Mouse (Mus musculus) right cerebral cortex, postnatal 25 days (tissue): Measurements from ENCODE around the gene Uqcc2.

Experiments
- DNase-seq: peaks from one replicate; pipeline ENCODE4 v3.0.0; 2022

Uqcc2 gene

DNA sequence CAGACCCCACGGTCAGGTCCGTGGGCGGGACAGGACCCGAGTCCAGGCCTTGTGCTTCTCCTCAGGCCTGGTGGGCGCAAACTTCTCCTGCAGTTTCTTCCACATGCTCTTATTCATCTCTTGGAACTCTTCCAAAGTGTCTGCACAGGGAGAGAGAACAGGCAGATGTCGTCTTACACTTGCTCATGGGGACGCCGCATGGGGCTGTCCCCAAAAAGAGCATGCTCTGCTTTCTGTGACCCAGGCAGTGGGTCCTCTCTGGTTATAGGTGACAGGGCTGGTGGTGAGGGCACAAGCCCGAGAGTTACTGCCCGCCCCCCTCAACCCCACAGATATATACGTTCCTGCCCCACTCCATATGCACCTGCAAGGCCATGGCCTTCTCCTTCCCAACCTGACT, 11.0 kb downstream of the Uqcc2 start:
- DNase-seq: no peak

DNA sequence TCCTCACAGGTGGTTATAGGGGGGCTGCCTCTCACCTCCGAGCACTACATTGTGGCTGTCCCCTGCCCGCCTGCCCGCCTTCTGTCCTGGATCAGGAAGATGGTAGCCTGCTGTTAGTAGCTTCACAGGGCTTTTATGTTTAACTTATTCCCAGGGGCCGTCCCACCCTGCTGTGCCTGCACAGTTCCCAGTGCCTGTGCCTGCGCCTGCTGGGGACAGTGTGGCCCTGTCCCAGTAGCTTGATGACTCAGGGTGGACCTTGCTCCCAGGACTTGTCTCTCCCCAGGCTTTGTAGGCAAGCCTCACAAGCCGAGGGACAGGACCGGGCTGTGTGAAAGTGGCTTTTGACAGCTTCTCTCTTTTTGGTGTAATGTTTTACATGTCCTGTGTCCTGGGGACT, 11.9 kb downstream of the Uqcc2 start:
- no peak for DNase-seq

DNA sequence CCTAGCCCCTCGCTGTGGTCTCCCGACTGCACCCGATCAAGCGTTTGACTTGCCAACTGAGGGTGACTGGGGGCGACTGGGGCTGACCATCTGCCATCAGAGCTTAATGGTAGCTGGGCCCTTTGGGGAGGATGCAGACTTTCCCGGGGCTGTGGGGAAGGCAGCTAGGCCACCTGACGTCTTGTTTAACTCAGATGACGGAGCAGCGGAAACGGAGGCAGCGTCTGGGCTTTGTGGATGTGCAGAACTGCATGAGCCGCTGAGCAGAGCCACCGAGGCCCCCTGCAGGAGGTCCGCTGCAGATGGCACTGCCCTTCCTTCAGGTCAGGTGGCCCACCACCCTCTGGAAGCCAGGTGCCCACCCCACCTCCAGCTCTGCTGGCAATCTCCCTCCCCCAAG, 12.4 kb downstream of the Uqcc2 start:
- DNase-seq: no peak

DNA sequence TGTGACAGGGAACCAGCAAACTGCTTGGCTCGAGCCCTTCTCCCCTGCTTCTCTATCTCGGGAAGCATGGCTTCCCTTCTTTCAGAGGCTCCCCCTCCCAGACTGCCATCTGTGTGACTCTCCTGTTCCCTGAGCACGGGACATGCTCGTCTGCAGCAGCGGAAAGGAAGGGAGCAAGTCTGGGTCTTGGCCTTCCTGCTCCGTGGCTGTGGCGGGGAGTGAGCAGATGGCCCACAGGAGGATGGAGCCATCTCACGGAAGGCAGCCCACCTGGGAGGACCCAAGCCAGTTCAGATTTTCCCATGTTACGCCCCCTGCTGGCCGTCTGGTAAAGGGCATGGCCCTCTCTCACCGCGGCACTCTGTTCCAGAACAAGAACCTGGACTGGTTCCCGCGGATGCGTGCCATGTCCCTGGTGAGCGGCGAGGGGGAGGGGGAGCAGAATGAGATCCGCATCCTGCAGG, 13.1 kb downstream of the Uqcc2 start:
- DNase-seq: peak; percentile 62

DNA sequence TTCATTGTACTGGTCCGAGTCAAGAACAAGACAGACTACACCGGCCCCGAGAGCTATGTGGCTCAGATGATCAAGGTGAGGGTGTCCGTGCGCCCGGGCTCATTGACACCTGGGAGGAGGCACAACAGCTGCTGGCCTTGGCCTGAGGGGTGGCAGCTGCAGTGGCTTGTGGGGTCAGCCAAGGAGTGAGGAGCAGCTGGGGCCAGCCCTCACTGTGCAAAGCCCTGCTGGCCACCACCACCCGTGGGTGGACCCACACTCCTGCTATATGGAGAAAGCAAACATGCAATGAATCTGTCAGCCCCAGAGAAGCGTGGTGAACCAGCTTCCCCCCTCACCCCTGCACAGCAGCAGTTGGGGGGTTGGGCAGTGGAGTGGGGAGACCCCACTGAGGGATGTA, 13.8 kb downstream of the Uqcc2 start:
- DNase-seq: no peak

DNA sequence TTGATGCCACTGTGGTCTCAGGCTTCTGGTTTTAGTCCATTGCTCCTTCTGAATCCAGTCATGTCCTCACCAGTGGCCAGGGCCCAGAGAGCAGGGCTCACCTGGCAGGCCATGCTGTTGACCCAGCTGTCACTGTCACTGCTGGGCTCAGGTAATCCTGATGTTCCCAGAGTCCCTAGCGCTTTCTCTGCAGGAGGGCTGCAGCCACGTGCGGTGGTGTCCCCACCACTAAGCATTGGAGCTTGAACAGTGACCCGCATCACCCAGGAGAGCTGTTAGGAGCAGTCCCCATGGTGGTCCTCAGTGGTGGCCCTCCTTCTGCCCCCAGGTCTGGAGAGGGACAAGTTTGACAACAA, 14.2 kb downstream of the Uqcc2 start:
- DNase-seq: no peak

DNA sequence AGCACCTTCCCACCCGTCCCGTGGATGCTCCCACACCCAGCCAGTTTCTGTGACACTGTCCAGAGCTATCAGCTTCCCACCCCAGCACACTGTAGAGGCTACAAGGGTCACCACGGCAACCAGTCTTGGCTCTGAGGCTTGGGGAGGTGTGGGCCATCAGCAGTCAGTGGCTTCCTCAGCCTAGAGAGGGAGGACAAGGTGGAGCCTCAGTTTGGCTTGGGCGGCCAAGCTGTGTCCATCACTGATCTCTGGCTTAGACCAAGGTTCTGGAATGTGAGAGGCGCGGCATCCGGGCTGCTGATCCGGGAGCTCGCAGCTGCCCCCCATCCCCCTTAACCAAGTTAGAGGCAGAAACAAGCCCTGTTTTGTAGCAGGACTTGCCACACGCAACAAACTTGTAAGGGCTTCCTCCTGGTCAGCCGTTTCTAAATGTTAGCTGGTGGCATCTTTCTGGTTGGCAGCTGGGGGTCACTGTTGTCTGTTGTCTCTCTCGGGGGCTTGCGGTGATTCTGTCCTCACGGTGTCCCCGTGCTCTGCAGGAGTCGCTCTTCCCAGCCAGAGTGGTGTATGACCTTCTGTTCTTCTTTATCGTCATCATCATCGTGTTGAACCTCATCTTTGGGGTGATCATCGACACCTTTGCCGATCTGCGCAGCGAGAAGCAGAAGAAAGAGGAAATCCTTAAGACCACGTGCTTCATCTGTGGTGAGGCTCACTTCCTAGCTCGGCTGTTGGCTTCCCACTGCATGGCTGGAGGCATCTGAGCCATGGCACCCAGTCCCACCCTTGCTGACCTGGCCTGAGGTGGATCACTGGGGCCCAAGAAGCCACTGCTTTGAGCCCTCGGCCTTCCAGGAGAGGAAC, 14.8 kb downstream of the Uqcc2 start:
- DNase-seq: no peak

DNA sequence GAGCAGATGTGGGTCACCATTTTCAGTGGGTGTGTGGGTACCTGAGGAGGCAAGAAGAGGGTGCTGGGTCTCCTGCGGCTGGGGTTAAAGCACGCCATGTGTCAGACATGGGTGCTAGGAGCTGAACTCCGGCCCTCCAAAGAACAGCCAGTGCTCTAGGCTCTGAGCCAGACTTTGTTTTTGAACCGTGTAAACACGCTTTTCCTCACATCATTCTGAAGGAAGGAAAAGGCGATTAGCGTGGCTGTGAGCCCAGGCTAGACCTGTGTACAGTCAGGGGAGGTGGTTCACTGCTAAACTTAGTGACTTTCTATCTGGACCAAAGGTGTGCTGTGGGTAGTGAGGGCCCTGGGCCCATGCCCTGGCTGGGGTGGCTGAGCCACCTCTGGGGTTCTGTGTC, 23.6 kb downstream of the Uqcc2 start:
- DNase-seq: no peak

DNA sequence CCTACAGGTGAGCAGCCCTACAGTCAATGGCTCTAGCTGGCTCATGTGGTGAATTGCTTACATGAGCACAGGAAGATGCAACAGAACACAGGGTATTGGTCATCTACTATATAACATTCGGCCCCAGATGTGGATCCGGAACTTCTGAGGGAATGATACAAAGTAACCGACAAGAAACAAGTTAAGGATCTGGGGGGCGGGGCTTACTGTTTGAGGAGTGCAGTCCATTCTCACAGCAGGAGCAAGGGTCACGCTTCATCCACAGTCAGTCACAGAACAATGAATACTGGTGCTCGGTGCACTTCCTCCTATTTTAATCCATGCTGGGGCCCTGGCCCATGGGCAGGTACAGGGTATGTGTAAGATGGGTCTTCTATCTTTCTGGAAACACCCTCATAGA, 25.8 kb downstream of the Uqcc2 start:
- DNase-seq: no peak

DNA sequence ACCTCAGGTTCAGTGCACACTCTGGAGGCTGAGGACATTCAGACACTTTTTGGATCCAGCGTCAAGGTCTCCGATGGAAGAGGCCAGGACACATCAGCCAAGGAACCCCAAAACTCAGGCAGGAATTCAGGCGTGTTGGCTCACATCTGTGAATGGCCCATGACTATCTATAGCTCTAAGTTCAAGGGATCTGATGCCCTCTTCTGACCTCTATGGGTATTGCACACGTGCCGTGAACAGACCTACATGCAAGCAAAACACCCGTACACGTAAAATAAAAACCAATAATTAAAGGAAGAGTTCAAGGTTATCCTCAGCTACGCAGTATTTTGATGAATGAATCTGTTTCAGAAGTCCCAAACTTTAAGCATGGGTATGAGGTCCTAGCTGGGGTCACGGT, 27.0 kb downstream of the Uqcc2 start:
- DNase-seq: no peak

DNA sequence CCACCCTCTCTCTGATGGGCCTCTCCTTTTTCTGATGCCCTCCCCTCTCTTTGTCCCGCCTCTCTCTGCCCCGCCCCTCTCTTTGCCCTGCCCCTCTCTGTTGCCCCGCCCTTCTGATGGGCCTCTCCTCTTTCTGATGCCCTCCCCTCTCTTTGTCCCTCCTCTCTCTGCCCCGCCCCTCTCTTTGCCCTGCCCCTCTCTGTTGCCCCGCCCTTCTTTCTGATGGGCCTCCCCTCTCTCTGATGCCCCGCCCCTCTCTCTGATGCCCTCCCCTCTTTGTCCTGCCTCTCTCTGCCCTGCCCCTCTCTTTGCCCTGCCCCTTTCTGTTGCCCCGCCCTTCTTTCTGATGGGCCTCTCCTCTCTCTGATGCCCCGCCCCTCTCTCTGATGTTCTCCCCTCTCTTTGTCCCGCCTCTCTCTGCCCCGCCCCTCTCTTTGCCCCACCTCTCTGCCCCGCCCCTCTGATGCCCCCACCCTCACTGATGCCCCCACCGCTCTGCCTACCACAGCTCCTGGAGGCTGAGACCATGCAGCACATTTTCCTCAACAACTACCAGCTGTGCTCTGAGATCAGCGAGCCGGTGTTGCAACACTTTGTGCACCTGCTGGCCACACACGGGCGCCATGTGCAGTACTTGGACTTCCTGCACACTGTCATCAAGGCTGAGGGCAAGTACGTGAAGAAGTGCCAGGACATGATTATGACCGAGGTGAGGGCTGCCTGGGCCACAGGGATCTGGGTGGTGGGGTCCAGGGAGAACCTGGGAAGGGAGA, 27.8 kb downstream of the Uqcc2 start:
- no peak for DNase-seq

DNA sequence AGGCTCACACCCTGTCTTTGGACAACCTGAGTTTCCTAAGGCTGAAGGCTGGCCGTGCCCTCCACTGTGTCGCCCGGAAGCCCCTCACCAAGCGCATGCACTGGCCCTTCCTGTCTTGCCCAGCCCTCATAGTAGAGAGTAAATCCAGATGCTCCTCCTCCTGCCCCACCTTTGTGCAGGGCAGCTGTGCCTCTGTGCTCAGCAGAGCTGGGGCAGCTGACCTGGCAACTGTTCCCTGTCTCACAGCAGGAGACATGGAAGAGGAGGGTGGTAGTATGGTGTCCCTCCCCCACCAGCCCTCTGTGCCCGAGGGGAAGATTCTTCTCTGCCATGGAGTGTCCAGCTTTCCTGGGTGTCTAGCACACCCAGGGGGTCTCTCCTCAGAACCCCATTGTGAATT, 32.0 kb downstream of the Uqcc2 start:
- DNase-seq: no peak

DNA sequence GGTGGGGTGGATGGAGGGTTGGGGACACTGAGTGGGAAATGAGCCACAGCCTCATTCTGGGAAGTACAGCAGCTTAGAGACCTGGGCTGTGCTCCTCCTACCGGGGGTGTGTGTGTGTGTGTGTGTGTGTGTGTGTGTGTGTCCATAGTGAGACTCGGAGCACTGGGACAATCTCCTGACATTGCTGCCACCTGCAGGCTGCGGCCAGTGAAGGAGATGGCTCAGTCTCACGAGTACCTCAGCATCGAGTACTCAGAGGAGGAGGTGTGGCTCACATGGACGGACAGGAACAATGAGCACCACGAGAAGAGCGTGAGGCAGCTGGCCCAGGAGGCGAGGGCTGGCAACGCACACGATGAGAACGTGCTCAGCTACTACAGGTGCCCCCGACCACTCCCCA, 38.0 kb downstream of the Uqcc2 start:
- DNase-seq: peak; percentile 22

DNA sequence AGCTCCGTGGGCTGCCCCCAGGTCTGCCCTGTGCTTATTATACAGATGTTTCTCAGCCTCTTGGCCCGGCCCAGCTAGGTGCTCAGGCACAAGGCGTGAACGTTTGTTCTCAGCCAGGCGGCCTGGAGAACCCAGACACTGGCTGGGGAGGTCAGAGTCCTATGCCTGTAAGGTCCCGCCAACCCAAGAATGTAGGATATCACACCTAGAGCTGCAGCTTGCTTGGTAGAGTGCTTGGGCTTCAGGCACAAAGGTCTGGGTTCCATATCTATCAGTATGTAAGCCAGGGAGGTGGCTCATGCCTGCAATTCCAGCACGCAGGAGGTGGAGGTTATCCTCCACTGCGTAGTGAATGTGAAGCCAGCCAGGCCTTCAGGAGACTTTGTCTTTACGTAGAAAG, 43.6 kb downstream of the Uqcc2 start:
- DNase-seq: no peak

DNA sequence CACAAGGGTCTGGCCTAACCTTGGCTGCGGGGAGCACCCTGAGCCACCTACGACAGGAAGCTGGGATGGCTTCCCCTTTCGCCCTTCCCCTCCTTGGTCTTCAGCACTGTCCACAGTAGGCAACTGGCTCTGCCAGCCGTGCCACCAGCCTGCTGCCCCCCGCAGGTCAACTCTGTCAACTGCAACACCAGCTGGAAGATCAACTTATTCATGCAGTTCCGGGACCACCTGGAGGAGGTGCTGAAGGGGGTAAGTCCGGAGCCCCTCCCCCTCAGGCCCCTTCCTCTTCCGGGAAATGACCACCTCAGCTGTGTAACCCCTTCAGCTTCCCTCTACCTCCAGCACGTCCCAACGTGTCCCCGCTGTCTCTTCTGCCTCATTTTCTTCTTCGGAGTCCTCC, 46.3 kb downstream of the Uqcc2 start:
- no peak for DNase-seq

DNA sequence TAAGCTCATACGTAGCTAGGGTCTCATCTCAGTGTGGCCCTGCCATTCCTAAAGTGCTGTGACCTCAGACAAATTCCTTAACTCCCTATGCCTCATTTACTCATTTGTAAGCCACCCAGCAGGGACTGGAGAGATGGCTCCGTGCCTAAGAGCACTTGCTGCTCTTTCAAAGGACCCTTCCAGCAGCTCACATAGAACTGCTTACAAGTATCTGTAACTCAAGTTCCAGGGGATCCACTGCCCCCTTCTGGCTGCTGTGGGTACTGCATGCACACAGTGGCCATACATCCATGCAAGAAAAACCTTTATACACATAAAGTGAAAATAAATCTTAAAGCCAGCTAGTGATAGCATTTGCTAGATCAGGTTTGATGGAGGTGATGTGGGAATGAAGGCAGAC, 48.0 kb downstream of the Uqcc2 start:
- DNase-seq: no peak

DNA sequence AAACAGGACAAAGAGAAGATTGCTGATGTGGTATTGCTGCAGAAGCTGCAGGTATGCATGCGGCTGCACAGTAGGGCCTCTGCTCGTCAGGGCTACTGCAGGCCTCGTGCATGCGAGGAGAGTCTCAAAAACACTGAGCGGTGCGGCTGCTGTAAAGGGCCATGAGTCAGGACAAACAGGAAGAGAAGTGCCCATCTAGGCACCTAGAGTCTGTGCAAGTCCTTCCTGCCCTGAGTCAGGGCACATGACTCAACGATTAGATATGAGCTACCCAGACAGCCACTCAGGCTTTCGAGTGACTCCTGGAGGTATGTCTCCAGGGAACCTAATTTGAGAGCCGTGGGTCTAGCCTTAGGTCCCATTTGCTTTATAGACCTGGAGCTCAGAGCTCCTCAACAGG, 50.1 kb downstream of the Uqcc2 start:
- no peak for DNase-seq

DNA sequence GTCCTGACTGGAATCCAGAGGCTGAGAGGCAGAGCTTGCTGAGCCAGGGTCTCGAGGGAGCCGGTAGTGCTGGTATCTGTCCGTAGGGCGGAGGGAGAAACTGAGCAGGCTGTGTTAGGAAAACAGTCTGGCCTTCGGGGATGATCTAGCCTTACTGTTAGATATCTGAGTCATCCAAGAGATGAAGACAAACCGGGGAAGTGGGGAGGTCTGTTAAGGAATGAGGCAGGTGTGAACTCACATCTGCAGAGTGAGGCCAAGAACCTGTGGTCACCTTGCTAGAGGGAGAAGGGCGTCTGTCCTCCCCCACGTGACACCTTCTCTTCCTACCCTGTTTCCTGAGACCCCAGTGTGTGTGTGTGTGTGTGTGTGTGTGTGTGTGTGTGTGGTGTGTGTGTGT, 50.9 kb downstream of the Uqcc2 start:
- no peak for DNase-seq

DNA sequence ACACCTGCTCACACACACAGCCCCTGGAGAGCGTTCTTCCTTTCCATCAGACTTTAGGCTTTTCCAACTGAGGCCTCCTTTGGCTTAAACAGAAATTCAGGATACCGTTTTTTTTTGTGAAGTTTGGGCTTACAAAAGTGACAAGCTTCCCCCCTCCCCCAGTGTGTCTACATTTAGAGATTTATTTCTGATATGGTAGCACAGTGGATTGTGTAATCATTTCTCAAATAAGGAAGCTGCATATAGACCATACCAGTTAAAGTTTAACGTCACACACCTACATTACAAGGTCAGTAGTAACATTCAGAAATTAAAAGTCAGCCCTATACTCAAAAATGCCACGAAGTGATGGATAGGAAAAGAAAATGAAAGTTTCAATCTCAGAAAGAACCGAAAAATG, 51.8 kb downstream of the Uqcc2 start:
- DNase-seq: no peak

DNA sequence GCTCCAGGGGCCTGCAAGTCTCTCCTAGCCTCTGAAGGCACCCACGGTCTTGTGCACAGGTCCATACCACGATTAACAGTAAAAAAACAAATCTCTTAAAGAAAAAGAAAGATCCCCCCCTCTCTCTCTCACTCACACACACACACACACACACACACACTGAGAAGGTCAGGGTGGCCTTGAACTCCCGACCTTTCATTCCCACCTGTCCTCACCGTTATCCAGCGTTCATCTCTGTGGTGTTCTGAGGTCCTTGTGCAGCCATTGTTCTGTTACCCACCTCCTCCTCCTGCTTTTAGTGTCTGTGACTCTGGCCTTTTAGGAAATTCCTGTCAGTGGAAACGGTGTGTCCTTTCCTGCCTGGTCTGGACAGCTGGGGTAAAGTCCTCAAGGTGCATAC, 55.2 kb downstream of the Uqcc2 start:
- no peak for DNase-seq

DNA sequence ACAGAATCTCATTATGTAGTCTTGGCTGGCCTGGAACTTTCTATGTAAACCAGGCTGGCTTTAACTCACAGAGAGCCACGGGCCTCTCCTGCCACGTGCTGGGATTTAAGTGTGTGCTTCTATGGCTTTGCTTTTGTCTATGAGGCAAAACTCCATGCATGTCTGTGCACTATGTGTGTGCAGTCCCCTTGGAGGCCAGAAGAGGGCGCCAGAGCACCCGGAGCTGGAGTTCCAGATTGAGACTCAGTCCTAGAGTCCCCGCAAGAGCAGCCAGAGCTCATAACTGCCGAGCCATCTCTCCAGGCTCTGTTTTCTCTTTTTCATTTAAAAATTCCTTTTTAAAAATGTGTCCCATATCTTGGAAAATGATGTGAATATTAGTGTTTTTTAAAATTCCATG, 55.8 kb downstream of the Uqcc2 start:
- no peak for DNase-seq

DNA sequence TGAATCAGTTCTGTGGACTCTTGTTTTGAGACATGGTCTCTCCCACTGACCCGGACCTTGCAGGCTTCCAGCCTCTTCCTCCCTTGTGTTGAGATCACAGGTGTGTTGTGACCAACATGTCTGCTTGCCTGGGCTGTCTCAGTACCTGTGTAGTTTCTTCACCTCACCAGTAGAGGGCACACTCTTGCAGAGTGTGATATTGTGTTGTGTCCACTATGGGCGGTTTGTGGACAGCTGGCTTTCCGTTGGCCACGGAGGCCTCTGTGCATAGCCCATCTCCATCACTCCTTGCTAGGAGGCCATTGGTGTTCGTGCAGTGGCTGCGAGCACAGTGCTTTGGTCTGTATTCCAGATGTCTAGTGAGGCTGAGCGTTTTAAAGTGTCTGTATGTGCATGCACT, 56.6 kb downstream of the Uqcc2 start:
- no peak for DNase-seq

DNA sequence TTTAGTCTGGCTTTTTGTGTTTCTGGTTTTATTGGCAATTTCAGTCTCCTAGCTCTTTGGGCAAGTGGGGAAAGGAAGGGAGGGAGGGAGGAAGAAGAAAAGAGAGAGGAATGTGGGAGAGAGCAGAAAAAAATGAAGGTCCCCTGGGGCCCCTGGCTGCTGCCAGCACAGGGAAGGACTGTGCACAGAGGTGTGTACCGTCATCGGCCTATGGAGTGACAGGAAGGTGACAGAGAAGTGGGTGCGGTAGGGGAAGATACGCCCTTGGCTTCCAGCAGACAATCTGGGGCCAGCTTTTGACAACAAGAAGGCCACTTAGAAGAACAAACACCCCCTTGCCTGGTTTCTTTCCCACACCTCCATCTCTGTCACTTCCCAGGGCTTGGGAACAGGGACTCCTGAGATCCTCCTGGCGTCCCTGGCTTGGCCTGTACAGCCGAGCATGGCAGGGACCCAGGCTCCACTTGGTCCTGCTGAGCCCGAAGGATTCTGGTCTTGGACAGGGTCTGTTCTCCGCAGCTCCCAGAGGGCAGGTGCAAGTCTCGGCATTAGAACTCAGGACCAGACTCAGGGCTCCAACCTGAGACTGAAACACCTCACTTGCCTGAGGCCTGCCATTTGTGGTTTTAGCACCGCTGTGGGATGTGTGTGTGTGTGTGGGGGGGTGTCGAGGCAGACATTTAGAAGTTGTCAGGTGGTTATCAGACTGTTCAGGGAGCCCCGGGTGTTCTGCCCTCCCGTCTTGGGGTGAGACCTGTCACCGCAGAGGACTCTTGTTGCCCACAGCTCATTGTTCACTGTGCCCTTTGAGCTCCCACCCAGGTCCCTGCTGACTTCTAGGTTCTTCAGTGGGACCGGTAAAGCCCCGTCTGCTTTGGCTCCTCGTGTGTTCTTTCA, 58.6 kb downstream of the Uqcc2 start:
- DNase-seq: no peak

DNA sequence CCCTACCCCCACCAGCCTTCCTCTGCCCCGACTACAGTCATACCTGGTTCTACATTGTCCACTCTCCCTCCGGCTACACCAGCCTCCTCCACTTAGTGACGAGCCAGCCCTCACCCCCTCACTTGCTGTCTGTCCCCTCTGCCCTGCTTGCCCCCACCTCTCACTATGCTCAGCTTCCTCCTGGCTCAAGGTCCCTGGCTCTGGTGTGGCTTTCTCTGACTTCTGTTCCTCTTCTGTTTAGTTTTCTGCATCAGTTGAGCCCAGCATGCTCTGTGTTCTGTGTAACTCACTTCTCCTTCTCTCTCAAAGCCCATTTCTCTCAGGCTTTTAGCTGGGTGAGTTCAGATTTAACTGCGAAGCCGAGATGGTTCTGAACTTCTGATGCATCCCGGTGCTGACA, 59.5 kb downstream of the Uqcc2 start:
- no peak for DNase-seq
